Mouse (Mus musculus): ENCODE measurements around the gene Cox4i1.

Cox4i1 gene

GRCm38 (mm10) chr8:120696401-120697153 is 28.6 kb downstream of the Cox4i1 start:
- DNase-seq (ENCODE audit: low spot score): no peak

GRCm38 (mm10) chr8:120697154-120697978 is 29.3 kb downstream of the Cox4i1 start:
- DNase-seq (ENCODE audit: low spot score): no peak

- DNase-seq (ENCODE audit: low spot score): no peak
These were observed 29.9 kb downstream of the Cox4i1 start for GRCm38 (mm10) chr8:120697979-120698272.

- no peak for DNase-seq (ENCODE audit: low spot score)
These were observed 30.4 kb downstream of the Cox4i1 start for GRCm38 (mm10) chr8:120698426-120698825.

- no peak for DNase-seq (ENCODE audit: low spot score)
These were observed 31.1 kb downstream of the Cox4i1 start for GRCm38 (mm10) chr8:120699079-120699478.

- no peak for DNase-seq (ENCODE audit: low spot score)
These were observed 31.5 kb downstream of the Cox4i1 start for GRCm38 (mm10) chr8:120699565-120699964.

- no peak for DNase-seq (ENCODE audit: low spot score)
These were observed 32.0 kb downstream of the Cox4i1 start for GRCm38 (mm10) chr8:120700053-120700452.

GRCm38 (mm10) chr8:120701758-120702465 is 33.9 kb downstream of the Cox4i1 start:
- DNase-seq (ENCODE audit: low spot score): no peak

GRCm38 (mm10) chr8:120704203-120704602 is 36.2 kb downstream of the Cox4i1 start:
- no peak for DNase-seq (ENCODE audit: low spot score)

- DNase-seq (ENCODE audit: low spot score): no peak
These were observed 37.1 kb downstream of the Cox4i1 start for GRCm38 (mm10) chr8:120705163-120705562.

- DNase-seq (ENCODE audit: low spot score): no peak
These were observed 38.2 kb downstream of the Cox4i1 start for GRCm38 (mm10) chr8:120706193-120706592.

- no peak for DNase-seq (ENCODE audit: low spot score)
These were observed 41.2 kb downstream of the Cox4i1 start for GRCm38 (mm10) chr8:120709176-120709575.

- no peak for DNase-seq (ENCODE audit: low spot score)
These were observed 47.2 kb downstream of the Cox4i1 start for GRCm38 (mm10) chr8:120715200-120715599.

- no peak for DNase-seq (ENCODE audit: low spot score)
These were observed 48.1 kb downstream of the Cox4i1 start for GRCm38 (mm10) chr8:120715996-120716680.

- no peak for DNase-seq (ENCODE audit: low spot score)
These were observed 51.7 kb downstream of the Cox4i1 start for GRCm38 (mm10) chr8:120719586-120720236.

- no peak for DNase-seq (ENCODE audit: low spot score)
These were observed 55.0 kb downstream of the Cox4i1 start for GRCm38 (mm10) chr8:120723025-120723424.

Data from ovary, postnatal 14 days (tissue).